Mouse (Mus musculus): Measurements from ENCODE around the gene Tecpr2. TPM values are rescaled to one million over a fixed set of nuclear protein-coding genes. Genes with fewer than 3 reads are reported as not detected.

The Tecpr2 gene
- polyA plus RNA-seq, 3 experiments from 2014 or later: 0.88 to 1.6 (median 1.4) TPM

- ATAC-seq: no peak
Observed at GRCm38 (mm10) chr12:110979808-110980207, 90.7 kb downstream of the Tecpr2 start.

- no peak for ATAC-seq
Observed at GRCm38 (mm10) chr12:110981736-110982135, 92.7 kb downstream of the Tecpr2 start.

GRCm38 (mm10) chr12:110983083-110983482, 94.0 kb downstream of the Tecpr2 start:
- no peak for ATAC-seq

GRCm38 (mm10) chr12:110983714-110984113, 94.7 kb downstream of the Tecpr2 start:
- ATAC-seq: no peak

GRCm38 (mm10) chr12:110984598-110984997, 95.5 kb downstream of the Tecpr2 start:
- ATAC-seq: no peak

- no peak for ATAC-seq
Observed at GRCm38 (mm10) chr12:110985141-110985540, 96.1 kb downstream of the Tecpr2 start.

- no peak for ATAC-seq
Observed at GRCm38 (mm10) chr12:110986536-110987425, 97.7 kb downstream of the Tecpr2 start.

- ATAC-seq: no peak
Observed at GRCm38 (mm10) chr12:110989409-110989808, 100.3 kb downstream of the Tecpr2 start.

- ATAC-seq: no peak
Observed at GRCm38 (mm10) chr12:110990500-110990899, 101.4 kb downstream of the Tecpr2 start.

- ATAC-seq: peak; percentile 85
Observed at GRCm38 (mm10) chr12:110991361-110992127, 102.5 kb downstream of the Tecpr2 start.

- ATAC-seq: peak; percentile 76
Observed at GRCm38 (mm10) chr12:110992128-110992553, 103.1 kb downstream of the Tecpr2 start.

GRCm38 (mm10) chr12:110992771-110993170, 103.7 kb downstream of the Tecpr2 start:
- ATAC-seq: no peak

GRCm38 (mm10) chr12:110993226-110993625, 104.2 kb downstream of the Tecpr2 start:
- no peak for ATAC-seq

- ATAC-seq: no peak
Observed at GRCm38 (mm10) chr12:110994666-110995065, 105.6 kb downstream of the Tecpr2 start.

GRCm38 (mm10) chr12:110998092-110998491, 109.0 kb downstream of the Tecpr2 start:
- ATAC-seq: no peak

GRCm38 (mm10) chr12:110999820-111000219, 110.8 kb downstream of the Tecpr2 start:
- no peak for ATAC-seq

GRCm38 (mm10) chr12:111000956-111001355, 111.9 kb downstream of the Tecpr2 start:
- no peak for ATAC-seq

- no peak for ATAC-seq
Observed at GRCm38 (mm10) chr12:111004142-111004541, 115.1 kb downstream of the Tecpr2 start.

- ATAC-seq: no peak
Observed at GRCm38 (mm10) chr12:111005803-111006202, 116.7 kb downstream of the Tecpr2 start.

GRCm38 (mm10) chr12:111006339-111006738, 117.3 kb downstream of the Tecpr2 start:
- no peak for ATAC-seq

GRCm38 (mm10) chr12:111007134-111008103, 118.4 kb downstream of the Tecpr2 start:
- peak; percentile 99 for ATAC-seq

Data from inflammation-experienced regulatory T-cells, adult 6 months (primary cell).